Comparison of ENCODE assay signal across 11 mouse cellular contexts in the genomic region with DNA sequence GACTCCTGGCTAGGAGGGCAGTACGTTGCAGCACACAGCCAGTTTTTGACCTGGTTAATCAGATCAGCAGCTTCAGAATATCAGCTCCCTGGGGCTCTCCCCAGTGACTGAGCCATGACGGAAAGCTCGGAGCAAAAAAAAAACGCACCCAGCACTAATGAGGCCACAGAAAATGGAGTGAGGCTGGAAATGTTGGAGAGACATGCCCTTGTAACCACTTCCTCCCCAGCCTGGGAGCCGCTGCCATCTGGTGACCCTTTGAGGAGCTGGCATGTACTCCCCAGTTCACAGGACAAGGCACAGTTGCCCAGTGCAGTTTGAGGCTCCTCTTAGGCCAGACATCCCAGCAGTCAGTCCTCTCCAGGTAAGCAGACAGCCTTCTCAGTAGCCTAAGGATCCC. TPM values are rescaled to one million over a fixed set of nuclear protein-coding genes. Genes with fewer than 3 reads are reported as not detected.
DNase-seq lines count a peak whose midpoint lies in the region; ATAC-seq and TF ChIP-seq lines count a peak whose summit lies in the region.
"Had no signal": no experiment of that assay in that cellular context is flagged by ENCODE, and none has a peak within 500 bp of the region (broad histone marks: within the 10 kb centered on the region; RNA-seq: fewer than 3 reads in every experiment).

No protein-coding gene starts in this region.

- H3K9me3 ChIP-seq in kidney, postnatal 0 days (replicated peaks; ENCODE audit: low read length), result no peaks in the 10 kb centered on the region
- no peaks in the 10 kb centered on the region for H3K9me3 ChIP-seq in ES-Bruce4 (replicated peaks; ENCODE audit: control insufficient read depth, insufficient read depth, low read length, poor library complexity, severe bottlenecking)
- H3K9me3 ChIP-seq: heart, embryonic 15.5 days; limb, embryonic 15.5 days had no signal

- H3K4me2 ChIP-seq in kidney, postnatal 0 days (ENCODE audit: low read length), result no peak overlapping the region
- H3K4me2 ChIP-seq: limb, embryonic 15.5 days had no signal

- WGBS in kidney, postnatal 0 days, result 71% methylated on average over 5 of the region's 5 CpGs

- 0 out of 2 replicates have a peak, but pooled peaks have one; percentile 19 for TF ChIP-seq CTCF in kidney, postnatal 0 days (IDR thresholded peaks at IDR 0.05; ENCODE audit: low read depth)
- peak; percentile 0 for TF ChIP-seq CTCF in ES-Bruce4 (IDR thresholded peaks at IDR 0.05; ENCODE audit: low read depth, low read length)

- no peak for TF ChIP-seq POLR2A in ES-Bruce4 (IDR thresholded peaks at IDR 0.05; ENCODE audit: insufficient read depth, low read length)

- peak overlapping the region; percentile 68; the same call in 1 of the 2 replicates for H3K27ac ChIP-seq in kidney, postnatal 0 days
- no peak overlapping the region for H3K27ac ChIP-seq in ES-Bruce4 (ENCODE audit: insufficient read depth, low read length)
- H3K27ac ChIP-seq: heart, embryonic 15.5 days; limb, embryonic 15.5 days had no signal

- peaks cover 22% of the 10 kb centered on the region for H3K4me1 ChIP-seq in kidney, postnatal 0 days (replicated peaks; ENCODE audit: insufficient read depth, low read length)
- no peaks in the 10 kb centered on the region for H3K4me1 ChIP-seq in ES-Bruce4 (ENCODE audit: control insufficient read depth, insufficient read depth, low read length)

- TF ChIP-seq EP300 in ES-Bruce4 (IDR thresholded peaks at IDR 0.05; ENCODE audit: insufficient read depth, low read depth, low read length), result no peak

- DNase-seq in kidney, postnatal 0 days (ENCODE audit: low spot score), result no peak
- no peak for DNase-seq in kidney, adult 8-10 months
- peak; percentile 47 for DNase-seq in 416B (ENCODE audit: low read depth)
- peak; percentile 68 to 69 for DNase-seq in cerebellum, postnatal 25 days
- no peak for DNase-seq in urinary bladder, postnatal 4 days (ENCODE audit: low spot score in 2 of 2)
- DNase-seq: gastrocnemius, postnatal 25 days had no signal

- no peak overlapping the region for H3K4me3 ChIP-seq in kidney, postnatal 0 days (replicated peaks; ENCODE audit: low read depth, low read length)
- no peak overlapping the region for H3K4me3 ChIP-seq in ES-Bruce4 (ENCODE audit: low read depth, low read length)
- H3K4me3 ChIP-seq: heart, embryonic 15.5 days; limb, embryonic 15.5 days; myocyte had no signal

- no peaks in the 10 kb centered on the region for H3K27me3 ChIP-seq in kidney, postnatal 0 days (ENCODE audit: insufficient read depth, low read length)
- no peaks in the 10 kb centered on the region for H3K27me3 ChIP-seq in ES-Bruce4 (ENCODE audit: control insufficient read depth, insufficient read depth, low read length, poor library complexity, severe bottlenecking)
- H3K27me3 ChIP-seq: heart, embryonic 15.5 days; limb, embryonic 15.5 days had no signal

- no peak overlapping the region for H3K9ac ChIP-seq in kidney, postnatal 0 days (ENCODE audit: low read depth, low read length)
- no peak overlapping the region for H3K9ac ChIP-seq in ES-Bruce4 (ENCODE audit: low read depth, poor library complexity, severe bottlenecking)
- H3K9ac ChIP-seq: limb, embryonic 15.5 days had no signal

- H3K36me3 ChIP-seq in kidney, postnatal 0 days (ENCODE audit: insufficient read depth, low read length), result peaks cover 42% of the 10 kb centered on the region
- peaks cover 19% of the 10 kb centered on the region for H3K36me3 ChIP-seq in ES-Bruce4 (ENCODE audit: control insufficient read depth, insufficient read depth, low read length, poor library complexity, severe bottlenecking)

- ATAC-seq in kidney, postnatal 0 days (replicated peaks; ENCODE audit: low FRiP score, low read depth), result no peak
- no peak for ATAC-seq in frontal cortex, adult (ENCODE audit: low TSS enrichment)

RNA-seq across cellular contexts. Expression of gene Inpp5e, which starts 1.1 kb away (rescaled TPM):
- 18.6 and 18.9 TPM in 2 replicates for polyA plus RNA-seq in kidney, postnatal 0 days (2015; fragmentation: Nextera tagmentation; extraction: Ambion mirVana)
- 7.3 and 15.3 TPM in 2 replicates for polyA plus RNA-seq in ES-Bruce4 (2011; ENCODE audit: insufficient read depth, insufficient read length, low read depth, missing spikeins)

RNA-seq across cellular contexts. Expression of gene Pmpca, which starts 21.0 kb away (rescaled TPM):
- polyA plus RNA-seq in kidney, postnatal 0 days (2015; fragmentation: Nextera tagmentation; extraction: Ambion mirVana), result 74.3 and 80.9 TPM in 2 replicates
- 161 and 167 TPM in 2 replicates for polyA plus RNA-seq in ES-Bruce4 (2011; ENCODE audit: insufficient read depth, insufficient read length, low read depth, missing spikeins)

RNA-seq across cellular contexts. Expression of gene Entr1, which starts 21.0 kb away (rescaled TPM):
- 88.0 and 94.9 TPM in 2 replicates for polyA plus RNA-seq in kidney, postnatal 0 days (2015; fragmentation: Nextera tagmentation; extraction: Ambion mirVana)
- 68.4 and 83.0 TPM in 2 replicates for polyA plus RNA-seq in ES-Bruce4 (2011; ENCODE audit: insufficient read depth, insufficient read length, low read depth, missing spikeins)

RNA-seq across cellular contexts. Expression of gene Snapc4, which starts 29.6 kb away (rescaled TPM):
- 12.9 and 14.6 TPM in 2 replicates for polyA plus RNA-seq in kidney, postnatal 0 days (2015; fragmentation: Nextera tagmentation; extraction: Ambion mirVana)
- polyA plus RNA-seq in ES-Bruce4 (2011; ENCODE audit: insufficient read depth, insufficient read length, low read depth, missing spikeins), result 51.4 and 54.3 TPM in 2 replicates

RNA-seq across cellular contexts. Expression of gene Sec16a, which starts 34.9 kb away (rescaled TPM):
- polyA plus RNA-seq in kidney, postnatal 0 days (2015; fragmentation: Nextera tagmentation; extraction: Ambion mirVana), result 16.4 and 16.6 TPM in 2 replicates
- 51.5 and 55.5 TPM in 2 replicates for polyA plus RNA-seq in ES-Bruce4 (2011; ENCODE audit: insufficient read depth, insufficient read length, low read depth, missing spikeins)

Comparison
In these comparisons a context has a peak if more than half of its experiments do, and no peak if none do; other contexts are left out.
1. DNase-seq: peak in 416B (single experiment) and cerebellum, postnatal 25 days (2 of 2); none in kidney, postnatal 0 days (single experiment), kidney, adult 8-10 months (0 of 2) and urinary bladder, postnatal 4 days (0 of 2).